Comparison of ENCODE assay signal across 8 mouse cellular contexts in the genomic region with DNA sequence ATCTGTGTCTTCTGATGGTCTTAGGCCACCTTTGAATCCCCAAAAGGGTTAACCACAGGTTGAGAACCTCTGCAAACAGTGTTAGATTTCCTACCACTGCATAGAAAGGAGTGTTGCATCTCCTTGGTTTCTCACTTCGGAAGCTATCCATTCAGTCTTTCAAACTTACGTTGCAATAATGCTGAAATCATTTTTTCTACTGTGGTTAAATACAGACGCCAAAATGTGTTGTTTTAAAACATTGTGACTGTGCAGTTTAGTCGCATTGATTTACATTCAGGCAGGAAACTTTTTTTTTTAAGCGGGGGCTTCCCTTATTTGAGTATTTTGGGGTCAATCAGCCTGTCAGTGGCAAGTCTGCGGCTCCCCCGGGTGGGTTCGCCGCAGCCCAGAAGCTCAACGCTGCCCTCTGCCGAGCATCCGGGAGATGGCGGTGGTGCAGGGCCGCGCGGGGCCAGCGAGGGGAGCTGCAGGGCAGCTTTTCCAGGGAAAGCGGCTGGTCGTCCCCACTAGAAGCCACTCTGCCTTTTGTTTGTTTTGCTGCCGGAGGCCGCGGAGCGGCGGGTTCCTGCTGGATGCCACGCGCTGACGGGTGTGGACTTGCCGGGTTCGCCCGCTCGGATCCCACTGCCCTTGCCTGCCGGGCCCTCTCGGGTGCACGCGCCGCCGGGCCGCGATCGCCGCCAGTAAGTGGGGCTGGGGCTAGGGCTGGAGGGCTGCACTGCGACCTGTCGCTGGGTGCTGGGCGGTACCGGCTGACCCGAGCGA. TPM values are rescaled to one million over a fixed set of nuclear protein-coding genes. Genes with fewer than 3 reads are reported as not detected.
A peak's percentile ranks its signal among the peaks of the same experiment; 100 is the strongest.
DNase-seq lines count a peak whose midpoint lies in the region; ATAC-seq and TF ChIP-seq lines count a peak whose summit lies in the region.

No protein-coding gene starts in this region.

- H3K27me3 ChIP-seq in hindbrain, embryonic 10.5 days (ENCODE audit: insufficient read depth, poor library complexity, severe bottlenecking), result no peaks in the 10 kb centered on the region
- H3K27me3 ChIP-seq in lung, postnatal 0 days (replicated peaks; ENCODE audit: insufficient read depth, low read length), result no peaks in the 10 kb centered on the region

- TF ChIP-seq EP300 in lung, postnatal 0 days (IDR thresholded peaks at IDR 0.05), result no peak

- H3K4me1 ChIP-seq in hindbrain, embryonic 10.5 days (replicated peaks), result peaks cover 33% of the 10 kb centered on the region
- peaks cover 7% of the 10 kb centered on the region; the same call in 1 of the 2 replicates for H3K4me1 ChIP-seq in lung, postnatal 0 days (ENCODE audit: insufficient read depth, low read depth, low read length)

- H3K4me2 ChIP-seq in lung, postnatal 0 days (replicated peaks; ENCODE audit: low read depth, low read length), result peak overlapping the region; percentile 72

- 3% methylated on average over 47 of the region's 47 CpGs for WGBS in hindbrain, embryonic 10.5 days
- 1% methylated on average over 45 of the region's 47 CpGs for WGBS in lung, postnatal 0 days

- peak overlapping the region; percentile 81 for H3K9ac ChIP-seq in lung, postnatal 0 days (replicated peaks; ENCODE audit: low read depth)

- peaks cover 30% of the 10 kb centered on the region for H3K36me3 ChIP-seq in hindbrain, embryonic 10.5 days
- H3K36me3 ChIP-seq in lung, postnatal 0 days (ENCODE audit: insufficient read depth, low read length), result no peaks in the 10 kb centered on the region

- peak; percentile 99 for TF ChIP-seq CTCF in lung, postnatal 0 days (IDR thresholded peaks at IDR 0.05)

- ATAC-seq in frontal cortex, adult (ENCODE audit: low TSS enrichment), result peak; percentile 76
- ATAC-seq in lung, postnatal 0 days, result peak; percentile 78

- peak overlapping the region; percentile 94 for H3K4me3 ChIP-seq in hindbrain, embryonic 10.5 days
- peak overlapping the region; percentile 84 for H3K4me3 ChIP-seq in lung, postnatal 0 days (ENCODE audit: low read depth, low read length)

- peak overlapping the region; percentile 99 for H3K27ac ChIP-seq in hindbrain, embryonic 10.5 days
- peak overlapping the region; percentile 92 for H3K27ac ChIP-seq in lung, postnatal 0 days (ENCODE audit: low read length)

- H3K9me3 ChIP-seq in hindbrain, embryonic 10.5 days, result no peaks in the 10 kb centered on the region
- H3K9me3 ChIP-seq in lung, postnatal 0 days (ENCODE audit: low read length), result no peaks in the 10 kb centered on the region

- DNase-seq in Muller cell, postnatal 12 days (ENCODE audit: inconsistent ontology term), result peak; percentile 94
- DNase-seq in cerebellum, adult 9-10 months, result peak; percentile 92
- DNase-seq in hindbrain, embryonic 10.5 days (ENCODE audit: low spot score), result peak; percentile 93
- DNase-seq in layer of hippocampus, postnatal 10 days (ENCODE audit: low spot score in 2 of 2), result peak; percentile 97 to 98
- peak; percentile 97 for DNase-seq in lung, postnatal 0 days (ENCODE audit: low spot score)
- peak; percentile 88 for DNase-seq in ovary, postnatal 10 days (ENCODE audit: low spot score)
- DNase-seq in thymus, postnatal 0 days (ENCODE audit: low spot score), result peak; percentile 91

RNA-seq across cellular contexts. Expression of gene Ick, which starts 4.0 kb away (rescaled TPM):
- 37.7 and 39.1 TPM in 2 replicates for polyA plus RNA-seq in hindbrain, embryonic 10.5 days (2016; fragmentation: Nextera tagmentation; extraction: Ambion mirVana)
- total RNA-seq in layer of hippocampus, postnatal 10 days (2021), result 10 to 100 TPM; 29.7 to 35.4 TPM
- 19.3 and 23.0 TPM in 2 replicates for polyA plus RNA-seq in lung, postnatal 0 days (2015; fragmentation: Nextera tagmentation; extraction: Ambion mirVana)
- 14.7 and 14.9 TPM in 2 replicates for polyA plus RNA-seq in thymus, postnatal 0 days (2015; fragmentation: Nextera tagmentation; extraction: Ambion mirVana)

RNA-seq across cellular contexts. Expression of gene Fbxo9, which starts 4.1 kb away (rescaled TPM):
- 25.0 and 27.8 TPM in 2 replicates for polyA plus RNA-seq in hindbrain, embryonic 10.5 days (2016; fragmentation: Nextera tagmentation; extraction: Ambion mirVana)
- 100 to 1,000 TPM; 105 to 115 TPM for total RNA-seq in layer of hippocampus, postnatal 10 days (2021)
- polyA plus RNA-seq in lung, postnatal 0 days (2015; fragmentation: Nextera tagmentation; extraction: Ambion mirVana), result 55.1 and 59.9 TPM in 2 replicates
- 53.8 and 60.6 TPM in 2 replicates for polyA plus RNA-seq in thymus, postnatal 0 days (2015; fragmentation: Nextera tagmentation; extraction: Ambion mirVana)

Comparison
In these comparisons a context has a peak if more than half of its experiments do, and no peak if none do; other contexts are left out.
1. Peak in every context shown above with its lines: DNase-seq, ATAC-seq, H3K4me3 ChIP-seq and H3K27ac ChIP-seq.